Mouse (Mus musculus): ENCODE data around the gene Med25. TPM values are rescaled to one million over a fixed set of nuclear protein-coding genes. Genes with fewer than 3 reads are reported as not detected.

Med25 gene
- total and polyA plus RNA-seq, 2 experiments from 2014 or later, result 148 to 151 TPM

GRCm38 (mm10) chr7:44893197-44893596 lies 685 bp upstream of the Med25 start:
- peak overlapping the region; percentile 88 for H3K4me3 ChIP-seq (ENCODE audit: low read depth, low read length)
- H3K4me2 ChIP-seq (ENCODE audit: low read depth), result peak overlapping the region; percentile 86
- ATAC-seq (no peak), DNase-seq (peak; percentile 66)
- H3K27me3 ChIP-seq (ENCODE audit: insufficient read depth, low read length), result no peaks in the 10 kb centered on the region
- peak overlapping the region; percentile 35; the same call in 1 of the 2 replicates for H3K9ac ChIP-seq
- H3K27ac ChIP-seq (ENCODE audit: low read depth, low read length), result peak overlapping the region; percentile 100
- peaks cover 38% of the 10 kb centered on the region for H3K4me1 ChIP-seq (ENCODE audit: insufficient read depth)
- peaks cover 7% of the 10 kb centered on the region for H3K36me3 ChIP-seq (ENCODE audit: insufficient read depth)
- WGBS, result 2% methylated on average over 8 of the region's 8 CpGs
- no peak for TF ChIP-seq CTCF (IDR thresholded peaks at IDR 0.05; ENCODE audit: low read depth)
- H3K9me3 ChIP-seq (ENCODE audit: low read length), result no peaks in the 10 kb centered on the region

- ATAC-seq (no peak), DNase-seq (no peak)
- H3K27me3 ChIP-seq (ENCODE audit: insufficient read depth, low read length), result no peaks in the 10 kb centered on the region
- no peak for TF ChIP-seq CTCF (IDR thresholded peaks at IDR 0.05; ENCODE audit: low read depth)
- H3K4me3 ChIP-seq (ENCODE audit: low read depth, low read length), result peak overlapping the region; percentile 88
- WGBS, result 9% methylated on average over 6 of the region's 6 CpGs
- peak overlapping the region; percentile 86 for H3K9ac ChIP-seq
- H3K27ac ChIP-seq (ENCODE audit: low read depth, low read length), result peak overlapping the region; percentile 100
- no peaks in the 10 kb centered on the region for H3K9me3 ChIP-seq (ENCODE audit: low read length)
- peaks cover 14% of the 10 kb centered on the region for H3K36me3 ChIP-seq (ENCODE audit: insufficient read depth)
- peaks cover 36% of the 10 kb centered on the region for H3K4me1 ChIP-seq (ENCODE audit: insufficient read depth)
- peak overlapping the region; percentile 86 for H3K4me2 ChIP-seq (ENCODE audit: low read depth)
These were observed 901 bp downstream of the Med25 start for GRCm38 (mm10) chr7:44891611-44892010.

- H3K27me3 ChIP-seq (ENCODE audit: insufficient read depth, low read length), result no peaks in the 10 kb centered on the region
- TF ChIP-seq CTCF (IDR thresholded peaks at IDR 0.05; ENCODE audit: low read depth), result no peak
- ATAC-seq, result no peak
- no peak for DNase-seq
- peaks cover 20% of the 10 kb centered on the region for H3K36me3 ChIP-seq (ENCODE audit: insufficient read depth)
- H3K9ac ChIP-seq, result peak overlapping the region; percentile 86; the same call in 1 of the 2 replicates
- H3K4me2 ChIP-seq (ENCODE audit: low read depth), result peak overlapping the region; percentile 86
- WGBS, result 33% methylated on average over 4 of the region's 4 CpGs
- H3K9me3 ChIP-seq (ENCODE audit: low read length), result no peaks in the 10 kb centered on the region
- H3K4me1 ChIP-seq (ENCODE audit: insufficient read depth), result peaks cover 32% of the 10 kb centered on the region
- H3K27ac ChIP-seq (ENCODE audit: low read depth, low read length), result no peak overlapping the region
- H3K4me3 ChIP-seq (ENCODE audit: low read depth, low read length), result peak overlapping the region; percentile 88
These were observed 1.8 kb downstream of the Med25 start for GRCm38 (mm10) chr7:44890737-44891136.

- no peaks in the 10 kb centered on the region for H3K9me3 ChIP-seq (ENCODE audit: low read length)
- H3K9ac ChIP-seq, result no peak overlapping the region
- no peak overlapping the region for H3K4me3 ChIP-seq (ENCODE audit: low read depth, low read length)
- peaks cover 31% of the 10 kb centered on the region for H3K4me1 ChIP-seq (ENCODE audit: insufficient read depth)
- DNase-seq (no peak), ATAC-seq (no peak)
- peak overlapping the region; percentile 86 for H3K4me2 ChIP-seq (ENCODE audit: low read depth)
- TF ChIP-seq CTCF (IDR thresholded peaks at IDR 0.05; ENCODE audit: low read depth), result no peak
- 91% methylated on average over 6 of the region's 7 CpGs for WGBS
- H3K27me3 ChIP-seq (ENCODE audit: insufficient read depth, low read length), result no peaks in the 10 kb centered on the region
- H3K36me3 ChIP-seq (ENCODE audit: insufficient read depth), result peaks cover 26% of the 10 kb centered on the region
- H3K27ac ChIP-seq (ENCODE audit: low read depth, low read length), result no peak overlapping the region
These were observed 2.3 kb downstream of the Med25 start for GRCm38 (mm10) chr7:44890180-44890579.

GRCm38 (mm10) chr7:44888256-44889105 lies 4.0 kb downstream of the Med25 start:
- DNase-seq, result no peak
- H3K27ac ChIP-seq (ENCODE audit: low read depth, low read length), result no peak overlapping the region
- TF ChIP-seq CTCF (IDR thresholded peaks at IDR 0.05; ENCODE audit: low read depth), result no peak
- H3K9me3 ChIP-seq (ENCODE audit: low read length), result no peaks in the 10 kb centered on the region
- peaks cover 14% of the 10 kb centered on the region; the same call in 1 of the 2 replicates for H3K4me1 ChIP-seq (ENCODE audit: insufficient read depth)
- no peak for ATAC-seq
- no peak overlapping the region for H3K4me2 ChIP-seq (ENCODE audit: low read depth)
- 81% methylated on average over 13 of the region's 13 CpGs for WGBS
- H3K4me3 ChIP-seq (ENCODE audit: low read depth, low read length), result no peak overlapping the region
- H3K9ac ChIP-seq, result no peak overlapping the region
- no peaks in the 10 kb centered on the region for H3K27me3 ChIP-seq (ENCODE audit: insufficient read depth, low read length)
- peaks cover 41% of the 10 kb centered on the region for H3K36me3 ChIP-seq (ENCODE audit: insufficient read depth)

GRCm38 (mm10) chr7:44886964-44887363 lies 5.5 kb downstream of the Med25 start:
- no peak for TF ChIP-seq CTCF (IDR thresholded peaks at IDR 0.05; ENCODE audit: low read depth)
- DNase-seq, result no peak
- H3K4me2 ChIP-seq (ENCODE audit: low read depth), result no peak overlapping the region
- no peak overlapping the region for H3K27ac ChIP-seq (ENCODE audit: low read depth, low read length)
- ATAC-seq, result no peak
- no peaks in the 10 kb centered on the region for H3K27me3 ChIP-seq (ENCODE audit: insufficient read depth, low read length)
- H3K9ac ChIP-seq, result no peak overlapping the region
- no peaks in the 10 kb centered on the region for H3K9me3 ChIP-seq (ENCODE audit: low read length)
- peaks cover 54% of the 10 kb centered on the region for H3K36me3 ChIP-seq (ENCODE audit: insufficient read depth)
- peaks cover 9% of the 10 kb centered on the region; the same call in 1 of the 2 replicates for H3K4me1 ChIP-seq (ENCODE audit: insufficient read depth)
- no peak overlapping the region for H3K4me3 ChIP-seq (ENCODE audit: low read depth, low read length)
- WGBS, result 89% methylated on average over 7 of the region's 7 CpGs

GRCm38 (mm10) chr7:44884637-44885036 lies 7.9 kb downstream of the Med25 start:
- H3K4me1 ChIP-seq (ENCODE audit: insufficient read depth), result no peaks in the 10 kb centered on the region
- WGBS, result 98% methylated on average over 5 of the region's 5 CpGs

More at GRCm38 (mm10) chr7:44884637-44885036, 7.9 kb downstream of the Med25 start:
- DNase-seq (no peak), ATAC-seq (no peak)
- Histone ChIP-seq H3K9ac (no peak overlapping the region), H3K9me3 (ENCODE audit: low read length) (no peaks in the 10 kb centered on the region), H3K27me3 (ENCODE audit: insufficient read depth, low read length) (no peaks in the 10 kb centered on the region), H3K4me3 (ENCODE audit: low read depth, low read length) (no peak overlapping the region), H3K36me3 (ENCODE audit: insufficient read depth) (peaks cover 78% of the 10 kb centered on the region), H3K27ac (ENCODE audit: low read depth, low read length) (no peak overlapping the region), H3K4me2 (ENCODE audit: low read depth) (no peak overlapping the region)
- no peak for TF ChIP-seq CTCF (IDR thresholded peaks at IDR 0.05; ENCODE audit: low read depth)

Measured in forebrain, postnatal 0 days (tissue).